Mouse (Mus musculus): ENCODE results near the gene Bank1. TPM values are rescaled to one million over a fixed set of nuclear protein-coding genes. Genes with fewer than 3 reads are reported as not detected.

The Bank1 gene
- not detected in 2 replicates for polyA plus RNA-seq (2011; ENCODE audit: insufficient read length, low read depth, missing spikeins)

- TF ChIP-seq POLR2A (IDR thresholded peaks at IDR 0.05; ENCODE audit: low read depth, low read length), result no peak
- TF ChIP-seq CTCF (IDR thresholded peaks at IDR 0.05; ENCODE audit: borderline replicate concordance, insufficient read depth, low read length), result no peak
- Histone ChIP-seq H3K4me3 (ENCODE audit: insufficient read depth, low read length) (no peak within 1 kb of the TSS), H3K27ac (ENCODE audit: insufficient read depth, low read length) (no peak within 1 kb of the TSS), H3K4me1 (ENCODE audit: control insufficient read depth, insufficient read depth, low read length) (no peaks in the 10 kb centered on the region)
Measured at GRCm38 (mm10) chr3:136325783-136326182, at the start of gene Bank1. Gene Bank1 (minus strand): TSS chr3:136326066.

- Histone ChIP-seq H3K4me1 (ENCODE audit: control insufficient read depth, insufficient read depth, low read length) (no peaks in the 10 kb centered on the region), H3K27ac (ENCODE audit: insufficient read depth, low read length) (no peak overlapping the region), H3K4me3 (ENCODE audit: insufficient read depth, low read length) (no peak overlapping the region)
- TF ChIP-seq POLR2A (IDR thresholded peaks at IDR 0.05; ENCODE audit: low read depth, low read length), result no peak
- TF ChIP-seq CTCF (IDR thresholded peaks at IDR 0.05; ENCODE audit: borderline replicate concordance, insufficient read depth, low read length), result no peak
Measured at GRCm38 (mm10) chr3:136369916-136370315, 44.0 kb upstream of the Bank1 start.

GRCm38 (mm10) chr3:136369466-136369865 lies 43.6 kb upstream of the Bank1 start:
- Histone ChIP-seq H3K4me3 (ENCODE audit: insufficient read depth, low read length) (no peak overlapping the region), H3K27ac (ENCODE audit: insufficient read depth, low read length) (no peak overlapping the region), H3K4me1 (ENCODE audit: control insufficient read depth, insufficient read depth, low read length) (no peaks in the 10 kb centered on the region)
- TF ChIP-seq POLR2A (IDR thresholded peaks at IDR 0.05; ENCODE audit: low read depth, low read length) (no peak), CTCF (IDR thresholded peaks at IDR 0.05; ENCODE audit: borderline replicate concordance, insufficient read depth, low read length) (no peak)

DNA sequence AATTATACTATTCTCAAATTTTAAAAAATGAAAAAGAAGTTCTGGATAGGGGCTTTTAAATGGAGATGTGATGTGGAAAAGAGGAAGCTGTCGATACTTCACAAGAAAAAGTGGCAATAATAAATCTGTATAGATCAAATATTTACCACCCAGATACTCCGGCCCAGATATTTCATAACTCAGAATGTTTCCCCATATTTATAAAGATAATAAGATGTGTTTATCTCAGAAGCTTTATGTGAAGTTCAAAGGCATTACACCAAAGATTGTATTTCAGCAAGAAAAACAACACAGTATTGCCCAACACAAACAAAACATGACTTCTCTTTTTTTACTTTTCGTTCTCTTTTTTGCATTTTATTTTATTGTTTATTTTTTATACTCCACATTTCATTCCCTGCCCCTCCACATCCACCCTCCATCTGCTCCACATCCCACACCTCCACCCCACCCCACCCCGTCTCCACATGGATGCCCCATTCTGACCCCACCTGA lies 42.7 kb upstream of the Bank1 start:
- Histone ChIP-seq H3K27ac (ENCODE audit: insufficient read depth, low read length) (no peak overlapping the region), H3K4me3 (ENCODE audit: insufficient read depth, low read length) (no peak overlapping the region), H3K4me1 (ENCODE audit: control insufficient read depth, insufficient read depth, low read length) (no peaks in the 10 kb centered on the region)
- no peak for TF ChIP-seq CTCF (IDR thresholded peaks at IDR 0.05; ENCODE audit: borderline replicate concordance, insufficient read depth, low read length)

- Histone ChIP-seq H3K4me3 (ENCODE audit: insufficient read depth, low read length) (no peak overlapping the region), H3K27ac (ENCODE audit: insufficient read depth, low read length) (no peak overlapping the region), H3K4me1 (ENCODE audit: control insufficient read depth, insufficient read depth, low read length) (peaks cover 4% of the 10 kb centered on the region)
- TF ChIP-seq CTCF (IDR thresholded peaks at IDR 0.05; ENCODE audit: borderline replicate concordance, insufficient read depth, low read length) (no peak), POLR2A (IDR thresholded peaks at IDR 0.05; ENCODE audit: low read depth, low read length) (no peak)
Measured at GRCm38 (mm10) chr3:136349690-136350089, 23.8 kb upstream of the Bank1 start.

- Histone ChIP-seq H3K27ac (ENCODE audit: insufficient read depth, low read length) (no peak overlapping the region), H3K4me3 (ENCODE audit: insufficient read depth, low read length) (no peak overlapping the region), H3K4me1 (ENCODE audit: control insufficient read depth, insufficient read depth, low read length) (peaks cover 4% of the 10 kb centered on the region)
- TF ChIP-seq POLR2A (IDR thresholded peaks at IDR 0.05; ENCODE audit: low read depth, low read length) (no peak), CTCF (IDR thresholded peaks at IDR 0.05; ENCODE audit: borderline replicate concordance, insufficient read depth, low read length) (no peak)
Measured at GRCm38 (mm10) chr3:136348611-136349010, 22.7 kb upstream of the Bank1 start.

DNA sequence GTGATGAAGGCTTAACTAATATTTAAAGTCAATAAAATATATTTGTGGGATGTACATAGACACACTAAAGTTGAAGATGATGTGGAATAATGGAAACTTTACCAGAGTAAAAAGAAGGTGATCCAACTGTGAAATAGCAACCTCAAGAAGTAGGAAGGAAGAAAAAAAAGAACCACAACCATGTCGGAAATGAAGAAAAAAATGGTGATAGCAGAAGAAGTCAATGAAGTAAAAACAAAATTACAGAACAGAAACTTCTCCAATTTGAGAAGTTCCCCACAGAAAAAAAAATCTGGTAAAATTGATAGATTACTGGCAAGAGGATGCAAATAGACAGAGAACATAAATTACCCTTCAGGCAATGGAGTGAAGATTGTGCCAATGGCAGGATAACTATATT lies 21.4 kb upstream of the Bank1 start:
- no peak overlapping the region for H3K4me3 ChIP-seq (ENCODE audit: insufficient read depth, low read length)
- H3K4me1 ChIP-seq (ENCODE audit: control insufficient read depth, insufficient read depth, low read length), result peaks cover 4% of the 10 kb centered on the region
- H3K27ac ChIP-seq (ENCODE audit: insufficient read depth, low read length), result no peak overlapping the region
- TF ChIP-seq CTCF (IDR thresholded peaks at IDR 0.05; ENCODE audit: borderline replicate concordance, insufficient read depth, low read length) (no peak), POLR2A (IDR thresholded peaks at IDR 0.05; ENCODE audit: low read depth, low read length) (no peak)

DNA sequence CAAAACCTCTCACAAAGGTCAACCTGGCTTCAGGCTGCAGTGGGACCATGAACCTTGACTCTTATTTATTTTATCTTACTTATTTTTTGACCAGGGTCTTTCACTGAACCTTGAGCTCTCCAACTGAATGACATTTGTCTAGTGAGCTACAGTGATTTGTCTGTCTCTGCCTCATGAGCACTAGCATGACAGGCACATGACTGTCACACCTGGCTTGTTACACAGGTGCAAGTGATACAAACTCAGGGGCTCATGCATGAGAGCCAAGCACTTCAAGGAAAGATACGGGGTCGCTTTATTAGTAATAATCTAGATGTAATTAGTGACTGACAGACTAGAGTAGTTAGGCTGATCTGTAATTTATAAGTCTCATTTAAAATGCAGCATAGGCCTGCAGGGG lies 16.0 kb upstream of the Bank1 start:
- no peak overlapping the region for H3K27ac ChIP-seq (ENCODE audit: insufficient read depth, low read length)
- no peak overlapping the region for H3K4me3 ChIP-seq (ENCODE audit: insufficient read depth, low read length)
- TF ChIP-seq POLR2A (IDR thresholded peaks at IDR 0.05; ENCODE audit: low read depth, low read length) (no peak), CTCF (IDR thresholded peaks at IDR 0.05; ENCODE audit: borderline replicate concordance, insufficient read depth, low read length) (no peak)
- peaks cover 2% of the 10 kb centered on the region; the same call in 1 of the 2 replicates for H3K4me1 ChIP-seq (ENCODE audit: control insufficient read depth, insufficient read depth, low read length)

DNA sequence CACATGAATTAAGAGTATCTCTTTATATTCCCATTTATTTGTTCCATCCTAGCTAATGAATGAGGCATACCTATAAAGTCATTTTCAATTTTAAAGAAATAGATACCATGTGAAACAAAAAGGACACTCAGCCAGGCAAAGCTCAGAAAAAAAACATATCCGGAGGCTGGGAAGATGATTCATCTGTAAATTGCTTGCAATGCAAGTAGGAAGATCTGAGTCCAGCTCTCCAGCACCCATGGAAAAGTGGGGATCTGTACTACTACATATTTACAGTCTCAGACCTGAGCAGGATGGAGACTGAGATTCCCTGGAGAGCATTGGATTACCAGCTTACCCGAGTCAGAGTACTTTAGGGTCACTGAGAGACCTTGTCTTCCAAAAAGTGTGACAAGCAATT lies 14.0 kb upstream of the Bank1 start:
- H3K27ac ChIP-seq (ENCODE audit: insufficient read depth, low read length), result no peak overlapping the region
- TF ChIP-seq CTCF (IDR thresholded peaks at IDR 0.05; ENCODE audit: borderline replicate concordance, insufficient read depth, low read length) (no peak), POLR2A (IDR thresholded peaks at IDR 0.05; ENCODE audit: low read depth, low read length) (no peak)
- peaks cover 2% of the 10 kb centered on the region; the same call in 1 of the 2 replicates for H3K4me1 ChIP-seq (ENCODE audit: control insufficient read depth, insufficient read depth, low read length)
- no peak overlapping the region for H3K4me3 ChIP-seq (ENCODE audit: insufficient read depth, low read length)

GRCm38 (mm10) chr3:136331135-136331534 lies 5.3 kb upstream of the Bank1 start:
- Histone ChIP-seq H3K4me3 (ENCODE audit: insufficient read depth, low read length) (no peak overlapping the region), H3K4me1 (ENCODE audit: control insufficient read depth, insufficient read depth, low read length) (no peaks in the 10 kb centered on the region), H3K27ac (ENCODE audit: insufficient read depth, low read length) (no peak overlapping the region)
- no peak for TF ChIP-seq POLR2A (IDR thresholded peaks at IDR 0.05; ENCODE audit: low read depth, low read length)
- no peak for TF ChIP-seq CTCF (IDR thresholded peaks at IDR 0.05; ENCODE audit: borderline replicate concordance, insufficient read depth, low read length)

DNA sequence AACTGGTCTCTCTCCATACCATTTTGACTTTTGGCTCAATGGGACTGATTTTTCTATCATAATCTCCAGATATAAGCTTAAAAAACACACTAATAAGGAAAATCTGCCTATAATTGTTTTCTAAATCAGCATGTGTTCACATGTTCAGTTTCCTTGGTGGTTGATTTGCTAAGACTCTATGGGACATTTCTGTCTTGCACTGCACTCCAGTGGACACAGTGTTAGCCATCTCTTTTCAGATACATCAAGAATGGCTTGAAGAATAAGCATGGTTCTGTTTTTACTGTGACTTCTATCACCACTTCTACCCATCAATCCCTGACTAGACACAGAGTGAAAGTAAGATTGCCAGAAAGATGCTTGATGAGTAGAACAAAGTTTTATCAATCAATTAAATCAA lies 4.2 kb upstream of the Bank1 start:
- TF ChIP-seq POLR2A (IDR thresholded peaks at IDR 0.05; ENCODE audit: low read depth, low read length), result no peak
- no peak for TF ChIP-seq CTCF (IDR thresholded peaks at IDR 0.05; ENCODE audit: borderline replicate concordance, insufficient read depth, low read length)
- Histone ChIP-seq H3K4me1 (ENCODE audit: control insufficient read depth, insufficient read depth, low read length) (no peaks in the 10 kb centered on the region), H3K4me3 (ENCODE audit: insufficient read depth, low read length) (no peak overlapping the region), H3K27ac (ENCODE audit: insufficient read depth, low read length) (no peak overlapping the region)
